Mouse (Mus musculus): ENCODE data around the gene Slc25a42.

Gene Slc25a42

GRCm38 (mm10) chr8:70214411-70214810 is 2.3 kb upstream of the Slc25a42 start:
- no peak for DNase-seq

- no peak for DNase-seq
These were observed 386 bp downstream of the Slc25a42 start for GRCm38 (mm10) chr8:70211726-70212111.

DNA sequence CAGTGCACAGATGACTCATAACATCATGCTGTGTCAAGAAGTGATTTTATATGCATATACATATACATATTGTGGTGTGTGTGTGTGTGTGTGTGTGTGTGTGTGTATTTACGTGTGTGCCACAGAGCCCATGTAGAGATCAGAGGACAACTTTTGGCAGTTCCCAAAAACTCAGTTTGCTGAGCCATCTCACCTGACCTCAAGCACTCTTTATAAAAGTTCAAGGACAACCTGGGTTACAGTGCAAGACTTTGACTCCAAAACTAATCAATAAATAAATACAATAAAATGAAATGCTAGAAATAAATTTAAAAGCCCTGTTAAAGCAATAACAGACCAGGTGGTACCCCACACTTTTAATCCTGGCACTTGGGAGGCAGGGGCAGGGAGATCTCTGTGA is 830 bp downstream of the Slc25a42 start:
- no peak for DNase-seq

DNA sequence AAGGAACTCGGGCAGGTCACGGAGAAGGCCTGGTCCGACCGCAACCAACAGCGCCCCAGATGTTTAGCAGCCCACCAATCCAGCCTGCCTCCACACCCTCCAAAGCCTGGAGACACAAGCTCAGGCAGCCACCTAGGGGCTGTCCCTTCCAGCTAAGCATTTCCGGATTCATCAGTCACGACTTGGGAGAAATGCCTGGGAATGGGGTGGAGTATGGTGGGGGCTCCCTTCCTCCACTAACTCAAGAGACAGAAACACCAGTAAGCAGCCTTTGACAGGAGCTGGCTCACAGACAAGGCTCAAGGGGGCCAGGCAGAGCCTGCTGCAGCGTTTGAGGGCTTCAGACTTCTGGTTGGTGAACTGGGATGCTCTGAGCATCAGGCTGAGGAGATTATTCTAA is 1.6 kb downstream of the Slc25a42 start:
- peak; percentile 27 for DNase-seq

GRCm38 (mm10) chr8:70208130-70208529 is 4.0 kb downstream of the Slc25a42 start:
- no peak for DNase-seq

GRCm38 (mm10) chr8:70204757-70205156 is 7.3 kb downstream of the Slc25a42 start:
- DNase-seq: no peak

- DNase-seq: no peak
These were observed 9.0 kb downstream of the Slc25a42 start for GRCm38 (mm10) chr8:70203072-70203471.

DNA sequence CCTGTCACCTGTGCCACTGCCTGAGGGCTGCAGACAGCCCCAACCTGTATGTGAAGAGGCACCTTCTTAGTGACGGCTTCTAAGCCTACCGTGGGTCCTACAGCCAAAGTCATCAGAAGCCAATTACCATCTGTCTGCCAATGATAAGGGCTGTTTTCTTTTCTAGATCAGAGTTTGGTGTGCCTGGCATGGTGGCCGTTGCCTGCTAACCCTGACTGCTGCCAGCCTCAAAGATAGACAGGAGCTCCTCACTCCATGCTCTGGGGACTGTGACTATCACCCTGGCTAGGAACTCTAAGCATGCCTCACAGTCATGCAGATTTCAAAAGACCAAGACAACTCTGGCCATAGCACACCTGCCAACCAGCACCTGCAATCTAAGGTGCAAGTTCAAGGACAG is 10.7 kb downstream of the Slc25a42 start:
- no peak for DNase-seq

DNA sequence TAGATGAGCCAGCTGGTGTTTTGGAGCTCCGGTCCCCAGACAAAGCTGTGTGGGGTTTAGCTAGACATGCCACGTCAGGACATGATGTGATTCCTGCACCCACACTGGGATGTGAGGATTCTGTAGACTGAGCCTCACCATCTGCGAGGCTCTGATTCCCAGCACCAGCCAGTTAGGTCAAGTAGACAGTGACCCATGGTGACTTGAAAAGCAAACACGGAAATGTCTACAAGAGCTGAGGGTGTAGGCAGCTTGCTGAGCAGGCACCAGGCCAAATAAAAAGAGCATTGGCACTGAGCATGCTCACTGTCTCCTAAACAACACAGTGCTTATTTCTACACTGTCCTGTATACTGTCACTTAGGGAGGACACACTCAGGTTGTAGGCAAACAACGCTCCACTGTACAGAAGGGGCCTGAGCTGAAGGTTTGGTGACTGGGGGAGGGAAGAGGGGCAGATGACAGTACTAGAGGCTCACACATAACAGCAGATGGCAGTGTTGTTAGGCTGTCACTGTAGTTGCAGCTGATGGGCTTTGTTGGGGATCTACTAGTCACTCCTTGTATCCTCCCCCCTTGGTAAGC is 11.9 kb downstream of the Slc25a42 start:
- peak; percentile 67 for DNase-seq

DNA sequence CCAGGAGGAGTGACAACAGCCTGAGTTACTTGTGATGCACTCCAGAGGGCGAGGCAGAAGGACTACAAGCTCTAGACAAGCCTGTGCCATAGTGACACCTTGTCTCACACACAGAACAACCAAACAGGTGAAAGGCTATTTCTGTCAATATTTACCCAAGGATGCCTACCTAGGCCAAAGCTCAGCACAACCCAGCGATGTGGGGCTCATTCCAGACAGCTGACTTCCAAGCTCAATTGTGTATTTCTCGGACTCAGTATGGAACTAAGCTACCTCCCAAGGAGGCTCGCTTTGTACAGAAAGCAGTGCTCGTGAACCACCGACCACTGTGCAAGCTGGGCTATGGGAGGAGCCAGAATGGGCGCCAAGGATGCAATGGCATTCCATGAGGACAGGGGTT is 14.5 kb downstream of the Slc25a42 start:
- DNase-seq: no peak

DNA sequence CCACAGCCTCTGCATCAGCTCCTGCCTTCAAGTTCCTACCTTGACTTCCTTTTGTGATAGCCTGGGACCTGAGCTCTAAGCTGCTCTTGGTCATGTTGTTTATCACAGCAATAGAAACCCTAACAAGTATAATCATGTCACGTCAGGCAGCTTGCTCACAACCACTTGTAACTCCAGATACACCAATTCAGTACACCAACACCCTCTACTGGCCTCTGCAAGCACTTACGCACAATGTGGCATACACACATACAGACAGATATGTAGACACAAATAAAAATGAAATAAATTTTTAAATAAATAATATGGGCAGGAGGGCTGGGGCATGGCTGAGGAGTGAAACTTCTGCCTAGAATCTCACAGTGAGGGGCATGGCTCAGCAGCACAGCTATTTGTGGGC is 16.3 kb downstream of the Slc25a42 start:
- DNase-seq: no peak

DNA sequence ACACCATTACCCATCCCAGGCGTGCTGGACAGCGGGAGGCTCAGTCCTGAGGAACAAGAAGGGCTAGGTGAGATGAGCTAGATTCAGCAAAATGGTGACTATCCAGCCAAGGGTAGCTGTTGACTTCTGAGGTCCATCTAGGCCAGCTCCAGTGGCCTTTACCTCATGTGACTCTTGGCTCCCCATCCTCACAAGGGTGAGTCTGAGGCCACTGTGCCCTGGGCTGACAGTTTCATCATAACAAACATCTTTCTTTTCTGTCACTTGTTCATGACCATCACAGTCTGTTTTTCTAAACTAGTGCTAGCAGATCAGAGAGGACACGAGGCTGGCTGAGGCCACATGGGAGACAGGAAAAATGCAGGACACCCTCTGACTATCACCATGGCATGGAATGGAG is 17.9 kb downstream of the Slc25a42 start:
- no peak for DNase-seq

DNA sequence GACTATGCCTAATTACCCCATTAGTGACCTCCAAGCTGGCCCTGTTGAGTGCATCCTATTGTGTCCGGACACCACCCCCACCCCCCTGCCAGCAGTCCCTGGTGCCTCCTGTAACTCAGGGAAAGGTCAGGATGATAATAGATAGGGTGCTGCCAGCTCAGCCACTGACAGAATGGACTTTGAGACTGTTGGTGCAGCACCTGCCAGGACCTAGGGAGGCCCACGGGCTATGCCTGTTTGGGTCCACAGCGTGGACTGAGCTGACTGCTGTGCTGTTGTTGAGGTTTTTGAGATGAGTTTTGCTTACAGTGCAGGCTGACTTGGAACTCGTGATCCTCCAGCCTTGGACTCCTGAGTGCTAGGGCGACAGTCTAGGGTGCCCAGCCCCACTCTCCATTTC is 18.9 kb downstream of the Slc25a42 start:
- no peak for DNase-seq

DNA sequence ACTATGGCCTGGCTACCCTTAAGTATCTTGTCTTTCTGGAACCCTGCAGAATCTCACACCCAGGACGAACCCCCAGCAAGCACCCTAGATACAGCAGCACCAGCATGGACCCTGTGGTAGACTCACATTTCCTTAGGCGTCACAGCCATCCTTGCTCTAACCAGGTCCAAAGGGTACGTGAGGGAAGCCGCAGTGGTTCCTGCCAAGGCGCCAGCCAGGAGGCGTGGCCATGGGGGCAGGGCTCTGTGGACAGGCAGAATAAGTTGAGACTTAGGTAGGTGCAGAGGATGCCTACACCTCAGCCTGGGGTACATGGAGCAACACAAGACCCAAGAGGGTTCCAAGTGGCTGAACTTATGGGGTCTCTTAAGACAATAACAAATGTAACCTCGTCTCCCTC is 23.4 kb downstream of the Slc25a42 start:
- DNase-seq: no peak

- no peak for DNase-seq
These were observed 28.9 kb downstream of the Slc25a42 start for GRCm38 (mm10) chr8:70183194-70183593.

- no peak for DNase-seq
These were observed 30.2 kb downstream of the Slc25a42 start for GRCm38 (mm10) chr8:70181903-70182252.

GRCm38 (mm10) chr8:70181212-70181902 is 30.7 kb downstream of the Slc25a42 start:
- no peak for DNase-seq

DNA sequence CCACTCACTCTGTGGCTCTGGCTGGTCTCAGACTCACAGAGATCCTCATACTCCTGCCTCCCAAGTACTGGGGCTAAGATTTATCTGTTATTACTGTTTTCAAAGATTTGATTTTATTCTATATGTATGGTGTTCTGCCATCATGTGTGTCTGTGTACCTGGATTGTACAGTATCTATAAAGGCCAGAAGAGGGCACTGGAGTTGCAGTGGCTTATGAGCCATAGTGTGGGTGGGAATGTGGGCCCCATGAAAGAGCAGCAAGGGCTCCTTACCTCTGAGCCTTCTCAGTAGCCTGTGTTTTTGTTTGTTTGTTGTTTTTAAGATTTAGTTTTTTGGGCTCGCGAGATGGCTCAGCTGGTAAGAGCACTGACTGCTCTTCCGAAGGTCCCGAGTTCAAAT is 33.0 kb downstream of the Slc25a42 start:
- DNase-seq: no peak

DNA sequence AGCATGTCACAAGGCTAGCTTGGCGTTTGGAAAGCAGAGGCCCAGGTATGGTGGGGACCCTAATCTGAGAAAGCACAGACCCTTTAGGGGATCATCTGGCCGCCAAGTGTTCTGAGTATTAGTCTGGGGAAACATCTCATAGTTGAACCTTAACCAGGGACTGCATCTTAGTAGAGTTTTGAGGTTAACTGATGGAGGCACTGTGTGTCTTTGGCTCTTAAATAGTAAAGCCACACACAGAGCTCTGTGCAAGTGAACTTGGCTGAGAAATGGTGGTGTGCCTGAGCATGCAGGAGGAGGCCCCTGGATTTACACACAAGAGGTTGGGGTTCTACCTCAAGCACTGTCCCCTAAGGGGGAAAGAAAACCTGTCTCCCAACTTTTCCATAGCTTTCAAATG is 33.9 kb downstream of the Slc25a42 start:
- DNase-seq: no peak

GRCm38 (mm10) chr8:70174079-70174478 is 38.0 kb downstream of the Slc25a42 start:
- DNase-seq: no peak

DNA sequence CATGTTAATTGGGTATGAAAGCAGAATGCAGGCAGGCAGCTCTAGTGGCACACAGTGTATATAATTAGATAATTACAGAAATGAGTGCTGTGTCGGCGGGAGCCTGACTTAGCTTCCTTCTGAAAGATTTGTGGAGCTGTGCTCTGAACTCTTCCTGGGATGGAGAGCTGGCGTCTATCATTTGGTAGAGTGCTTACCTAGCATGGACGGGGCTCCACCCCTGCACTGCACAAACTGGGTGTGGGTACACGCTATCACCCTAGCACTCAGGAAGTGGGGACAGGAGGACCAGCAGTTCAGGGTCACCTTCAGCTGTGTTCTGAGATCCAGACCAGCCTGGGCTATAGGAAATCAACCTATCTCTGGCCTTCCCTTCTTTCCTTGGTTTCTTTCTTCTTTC is 38.8 kb downstream of the Slc25a42 start:
- DNase-seq: no peak

GRCm38 (mm10) chr8:70172043-70172681 is 39.9 kb downstream of the Slc25a42 start, which contains the start of gene Tmem161a:
TSS of gene Tmem161a (plus strand) at chr8:70172356.
- DNase-seq: peak; percentile 93

DNA sequence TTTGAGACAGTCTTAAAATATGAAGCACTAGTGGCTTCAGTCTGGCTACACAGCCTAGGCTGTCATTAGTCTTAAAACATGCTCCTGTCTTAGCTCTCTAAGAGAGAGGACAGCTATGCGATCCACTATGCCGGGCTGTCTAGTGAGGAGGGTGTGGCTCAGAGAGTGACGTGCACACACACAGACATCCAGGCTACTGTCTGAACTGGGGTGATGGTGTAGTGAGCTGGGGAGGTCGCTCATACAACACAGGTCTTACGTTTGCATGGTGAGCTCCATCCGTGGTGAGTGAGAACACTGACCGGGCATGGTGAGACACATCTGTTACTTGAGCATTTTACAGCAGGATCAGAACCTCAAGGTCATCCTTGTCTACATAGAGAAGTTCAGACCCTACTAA is 40.9 kb downstream of the Slc25a42 start:
- DNase-seq: no peak

DNA sequence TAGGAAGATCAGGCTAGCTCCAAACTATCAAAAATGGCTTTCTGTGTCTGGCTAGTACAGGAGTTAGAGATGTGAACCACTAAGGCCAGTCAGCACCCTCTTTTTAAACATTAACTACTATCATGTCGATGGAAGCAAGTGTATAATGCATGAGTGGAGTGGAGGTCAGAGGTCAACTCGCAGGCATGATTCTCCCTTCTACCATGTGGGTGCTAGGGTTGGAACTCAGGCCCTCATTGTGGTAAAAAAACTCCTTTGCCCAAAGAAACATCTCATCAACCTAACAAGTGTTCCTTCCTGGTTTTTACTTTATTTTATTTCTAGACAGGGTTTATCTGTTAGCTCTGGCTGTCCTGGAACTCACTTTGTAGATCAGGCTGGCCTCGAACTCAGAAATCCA is 41.4 kb downstream of the Slc25a42 start:
- DNase-seq: no peak

DNA sequence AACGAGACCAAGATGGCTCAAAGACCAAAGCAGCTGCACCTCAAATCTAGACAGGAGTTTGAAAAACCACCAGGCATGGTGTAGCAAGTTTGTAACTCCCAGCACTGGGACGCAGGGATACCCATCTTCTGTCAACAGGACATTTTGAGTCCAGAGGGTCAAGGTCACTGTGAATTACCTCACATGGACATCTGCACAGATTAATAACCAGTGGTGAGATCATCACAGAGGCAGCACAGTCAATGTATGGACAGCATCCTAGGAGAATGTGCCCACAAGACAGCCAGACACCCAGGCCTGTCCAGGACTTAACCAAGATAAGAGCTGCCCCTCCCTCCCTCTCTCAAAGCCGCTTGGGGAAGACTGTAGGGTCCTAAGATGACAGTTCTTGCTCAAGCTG is 42.0 kb downstream of the Slc25a42 start:
- DNase-seq: no peak
